Mouse (Mus musculus): Measurements from ENCODE around the gene Vmp1.

Gene Vmp1

GRCm38 (mm10) chr11:86584898-86585597 is 98.6 kb downstream of the Vmp1 start:
- no peak for DNase-seq (ENCODE audit: low read depth, low spot score)

GRCm38 (mm10) chr11:86583990-86584897 is 99.4 kb downstream of the Vmp1 start:
- DNase-seq (ENCODE audit: low read depth, low spot score), result no peak

GRCm38 (mm10) chr11:86583313-86583825 is 100.3 kb downstream of the Vmp1 start:
- no peak for DNase-seq (ENCODE audit: low read depth, low spot score)

GRCm38 (mm10) chr11:86582543-86583260 is 100.9 kb downstream of the Vmp1 start:
- no peak for DNase-seq (ENCODE audit: low read depth, low spot score)

- no peak for DNase-seq (ENCODE audit: low read depth, low spot score)
These were observed 101.6 kb downstream of the Vmp1 start for GRCm38 (mm10) chr11:86581943-86582542.

- no peak for DNase-seq (ENCODE audit: low read depth, low spot score)
These were observed 102.3 kb downstream of the Vmp1 start for GRCm38 (mm10) chr11:86581250-86581753.

- DNase-seq (ENCODE audit: low read depth, low spot score), result peak; percentile 53
These were observed 103.1 kb downstream of the Vmp1 start for GRCm38 (mm10) chr11:86580319-86581113.

- no peak for DNase-seq (ENCODE audit: low read depth, low spot score)
These were observed 103.8 kb downstream of the Vmp1 start for GRCm38 (mm10) chr11:86579731-86580318.

- peak; percentile 37 for DNase-seq (ENCODE audit: low read depth, low spot score)
These were observed 104.6 kb downstream of the Vmp1 start for GRCm38 (mm10) chr11:86578809-86579730.

- no peak for DNase-seq (ENCODE audit: low read depth, low spot score)
These were observed 105.4 kb downstream of the Vmp1 start for GRCm38 (mm10) chr11:86578106-86578808.

GRCm38 (mm10) chr11:86577231-86577630 is 106.4 kb downstream of the Vmp1 start:
- DNase-seq (ENCODE audit: low read depth, low spot score), result peak; percentile 62

GRCm38 (mm10) chr11:86575632-86576378 is 107.8 kb downstream of the Vmp1 start:
- DNase-seq (ENCODE audit: low read depth, low spot score), result peak; percentile 89

- DNase-seq (ENCODE audit: low read depth, low spot score), result no peak
These were observed 109.2 kb downstream of the Vmp1 start for GRCm38 (mm10) chr11:86574408-86574807.

GRCm38 (mm10) chr11:86573646-86574231 is 109.9 kb downstream of the Vmp1 start:
- no peak for DNase-seq (ENCODE audit: low read depth, low spot score)

- DNase-seq (ENCODE audit: low read depth, low spot score), result no peak
These were observed 111.0 kb downstream of the Vmp1 start for GRCm38 (mm10) chr11:86572623-86573022.

- no peak for DNase-seq (ENCODE audit: low read depth, low spot score)
These were observed 111.8 kb downstream of the Vmp1 start for GRCm38 (mm10) chr11:86571871-86572270.
